Mouse (Mus musculus) kidney, postnatal 0 days (tissue): Measurements from ENCODE around the gene Adat3. TPM values are rescaled to one million over a fixed set of nuclear protein-coding genes. Genes with fewer than 3 reads are reported as not detected.

Source experiments
- ATAC-seq: fragments of 200-750 bp; cut with Nextera tagmentation; replicated peaks from 2 replicates; pipeline ENCODE4 v1.8.0; 2017; ENCODE audit warnings: low read depth, moderate number of reproducible peaks, moderate TSS enrichment, moderate library complexity; ENCODE audit not compliant: low FRiP score
- DNase-seq: peaks from one replicate; pipeline ENCODE4 v3.0.0-alpha.2; 2016; ENCODE audit warnings: low spot score
- H3K27ac ChIP-seq: fragments of 300-500 bp; sonication (generic); 2 replicates; pipeline ENCODE4 v1.5.1; 2014; ENCODE audit warnings: mild to moderate bottlenecking
- H3K27me3 ChIP-seq: fragments of 300-500 bp; sonication (generic); 2 replicates; pipeline ENCODE4 v1.6.1; 2014; ENCODE audit warnings: low read length, mixed read lengths; ENCODE audit not compliant: insufficient read depth
- H3K36me3 ChIP-seq: fragments of 300-500 bp; sonication (generic); 2 replicates; pipeline ENCODE4 v1.6.1; 2014; ENCODE audit warnings: low read length, mixed read lengths; ENCODE audit not compliant: insufficient read depth
- H3K4me1 ChIP-seq: fragments of 300-500 bp; sonication (generic); replicated peaks from 2 replicates; pipeline ENCODE4 v1.6.1; 2014; ENCODE audit warnings: antibody characterized with exemption, low read length, mixed read lengths; ENCODE audit not compliant: insufficient read depth
- H3K4me2 ChIP-seq: fragments of 300-500 bp; sonication (generic); 2 replicates; pipeline ENCODE4 v1.6.1; 2014; ENCODE audit warnings: mild to moderate bottlenecking, low read length, moderate library complexity, mixed read lengths
- H3K4me3 ChIP-seq: fragments of 300-500 bp; sonication (generic); replicated peaks from 2 replicates; pipeline ENCODE4 v1.5.1; 2014; ENCODE audit warnings: low read depth, low read length
- H3K9ac ChIP-seq: fragments of 300-500 bp; sonication (generic); 2 replicates; pipeline ENCODE4 v1.6.1; 2014; ENCODE audit warnings: low read depth, low read length
- H3K9me3 ChIP-seq: fragments of 300-500 bp; sonication (generic); replicated peaks from 2 replicates; pipeline ENCODE4 v1.6.1; 2016; ENCODE audit warnings: low read length, inconsistent platforms, mixed read lengths
- CTCF ChIP-seq: IDR thresholded peaks from 2 replicates; pipeline ENCODE4 v1.5.1; 2016; ENCODE audit warnings: antibody characterized with exemption, low read depth, mild to moderate bottlenecking, moderate library complexity
- WGBS: fragments of 180-500 bp; shearing (Covaris S2); extraction: QIAGEN DNeasy Blood & Tissue Kit; methylation state at CpG from one replicate; pipeline ENCODE4 v1.1.7; 2014; 5-methylcytosine and 5-hydroxymethylcytosine counted together
- polyA plus RNA-seq: library from polyadenylated mRNA; unstranded; fragments of >200 nt; fragmentation: Nextera tagmentation; extraction: Ambion mirVana; gene quantifications from 2 replicates; pipeline ENCODE4 v1.2.1, GENCODE M21; 2015

The Adat3 gene
- polyA plus RNA-seq, 1 experiment from 2014 or later, result 6.1 TPM

DNA sequence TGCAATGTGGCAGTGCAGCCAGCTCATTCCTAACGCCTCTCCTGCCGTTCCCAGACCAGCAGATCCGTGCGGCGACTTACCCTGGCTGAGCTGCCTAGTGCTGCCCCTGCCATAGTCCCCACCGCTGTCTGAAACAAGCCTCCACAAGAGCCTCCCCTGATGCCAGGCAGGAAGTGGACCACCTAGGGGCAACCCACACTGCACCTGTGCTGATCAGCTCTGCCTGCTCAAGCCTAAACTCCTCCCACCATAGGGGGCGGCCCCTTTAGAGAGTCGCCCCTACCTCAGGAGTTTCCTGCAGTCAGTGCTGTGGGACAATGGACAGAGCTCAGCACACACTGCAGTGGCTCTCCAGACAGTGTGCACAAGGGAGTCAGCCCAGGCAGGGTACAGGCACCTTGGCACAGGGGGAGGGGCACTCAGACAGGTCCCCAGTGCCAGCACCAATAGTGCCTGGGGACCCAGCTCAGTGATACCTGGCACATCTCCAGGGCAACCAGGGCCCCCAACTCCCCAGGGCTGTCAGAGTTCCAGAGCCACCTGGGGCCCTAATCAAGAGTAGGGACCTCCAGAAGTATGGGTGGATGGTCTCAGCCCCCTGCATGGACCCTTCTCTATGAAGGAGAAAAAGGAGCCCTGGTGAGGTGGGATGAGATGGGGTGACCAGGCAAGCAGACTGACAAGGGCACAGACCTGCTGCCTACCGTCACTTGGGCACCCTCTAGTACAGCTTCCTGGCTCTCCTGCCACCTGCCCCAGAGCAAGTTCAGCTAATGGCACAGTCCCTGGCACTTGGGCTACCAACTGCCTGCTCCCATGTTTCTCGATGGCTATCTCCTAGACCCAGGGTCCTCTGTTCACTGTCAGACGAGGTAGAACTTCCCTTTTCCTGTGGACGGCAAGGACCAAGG lies 17.8 kb upstream of the Adat3 start:
- peak; percentile 16; the same call in 1 of the 2 replicates for ATAC-seq
- peaks cover 19% of the 10 kb centered on the region; the same call in 1 of the 2 replicates for H3K36me3 ChIP-seq
- peak overlapping the region; percentile 15; the same call in 1 of the 2 replicates for H3K27ac ChIP-seq
- DNase-seq, result no peak
- no peak for TF ChIP-seq CTCF
- no peaks in the 10 kb centered on the region for H3K9me3 ChIP-seq
- WGBS, result 71% methylated on average over 12 of the region's 12 CpGs
- no peaks in the 10 kb centered on the region for H3K27me3 ChIP-seq
- no peak overlapping the region for H3K9ac ChIP-seq
- H3K4me2 ChIP-seq, result peak overlapping the region; percentile 31; the same call in 1 of the 2 replicates
- H3K4me3 ChIP-seq, result 0 out of 2 replicates have a peak overlapping the region, but pooled peaks have one; percentile 5
- peaks cover 17% of the 10 kb centered on the region for H3K4me1 ChIP-seq

DNA sequence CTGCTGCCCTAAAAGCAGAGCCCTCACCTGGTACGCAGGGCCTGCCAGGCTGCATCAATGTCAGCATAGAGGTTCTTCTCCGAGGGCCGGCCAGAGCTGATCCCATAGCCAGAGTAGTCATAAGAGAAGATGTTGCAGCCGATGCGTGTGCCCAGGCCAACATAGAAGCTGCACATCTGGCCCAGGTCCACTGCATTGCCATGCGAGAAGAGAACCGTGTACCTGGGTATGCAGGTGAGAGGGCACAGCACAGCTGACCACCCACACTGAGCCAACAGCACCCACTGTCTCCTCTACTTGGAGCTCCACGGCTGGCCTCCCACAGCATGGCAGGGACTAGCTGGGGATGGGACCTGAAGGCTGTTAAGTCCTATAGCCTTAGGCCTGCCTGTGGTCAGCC lies 17.1 kb upstream of the Adat3 start:
- TF ChIP-seq CTCF, result no peak
- ATAC-seq (no peak), DNase-seq (no peak)
- Histone ChIP-seq H3K9me3 (no peaks in the 10 kb centered on the region), H3K27me3 (no peaks in the 10 kb centered on the region), H3K4me3 (no peak overlapping the region), H3K36me3 (peaks cover 19% of the 10 kb centered on the region; the same call in 1 of the 2 replicates), H3K9ac (no peak overlapping the region; the same call in 1 of the 2 replicates), H3K27ac (no peak overlapping the region), H3K4me1 (peaks cover 17% of the 10 kb centered on the region), H3K4me2 (peak overlapping the region; percentile 31)
- WGBS, result 86% methylated on average over 8 of the region's 8 CpGs

DNA sequence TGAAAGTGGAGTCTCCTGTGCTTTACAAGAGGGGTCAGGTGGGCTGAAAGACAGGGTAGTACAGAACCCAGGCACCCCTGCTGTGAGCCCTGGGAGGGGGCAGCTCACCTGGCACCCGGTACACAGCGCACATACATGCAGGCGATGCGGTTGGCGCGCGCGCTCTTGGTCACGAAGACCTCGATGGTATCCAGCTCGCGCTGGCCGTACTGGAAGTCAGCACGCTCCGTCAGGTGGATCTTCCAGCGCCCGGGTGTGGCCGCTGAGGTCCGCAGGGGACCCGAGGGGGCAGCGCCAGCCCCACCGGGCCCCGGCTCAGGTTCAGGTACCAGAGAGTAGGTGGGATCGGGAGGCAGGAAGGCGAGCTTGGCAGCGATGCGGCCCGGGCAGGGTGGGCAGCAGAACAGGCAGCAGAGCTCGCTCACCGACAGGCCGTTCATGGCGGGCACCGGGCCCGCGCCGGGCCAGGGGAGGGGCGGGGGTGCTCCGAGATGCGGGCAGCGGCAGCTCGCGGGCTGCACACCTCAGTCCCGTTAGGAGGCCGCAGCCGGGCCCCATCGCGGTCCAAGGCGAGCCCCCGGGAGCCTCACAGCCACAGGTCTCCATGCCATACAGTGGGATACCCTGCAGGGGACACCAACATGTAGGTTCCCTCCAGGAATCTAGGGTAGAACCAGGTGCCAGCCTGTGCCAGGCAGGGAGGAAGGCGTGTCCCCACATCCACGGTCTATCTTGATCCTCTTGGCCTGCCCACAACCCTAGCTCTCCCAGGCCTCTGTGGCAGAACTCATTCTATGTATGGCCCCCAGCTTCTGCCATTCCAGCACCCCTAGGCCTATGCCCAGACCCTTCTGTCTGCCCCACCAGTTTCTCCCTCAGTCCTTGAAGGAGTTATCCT lies 16.0 kb upstream of the Adat3 start:
- WGBS, result 91% methylated on average over 46 of the region's 51 CpGs
- peak overlapping the region; percentile 77 for H3K27ac ChIP-seq
- H3K4me1 ChIP-seq, result peaks cover 17% of the 10 kb centered on the region
- H3K9me3 ChIP-seq, result no peaks in the 10 kb centered on the region
- no peak for ATAC-seq
- TF ChIP-seq CTCF, result no peak
- H3K36me3 ChIP-seq, result peaks cover 19% of the 10 kb centered on the region; the same call in 1 of the 2 replicates
- peak overlapping the region; percentile 3; the same call in 1 of the 2 replicates for H3K4me3 ChIP-seq
- H3K27me3 ChIP-seq, result no peaks in the 10 kb centered on the region
- peak overlapping the region; percentile 31 for H3K4me2 ChIP-seq
- peak overlapping the region; percentile 51 for H3K9ac ChIP-seq
- DNase-seq, result no peak

DNA sequence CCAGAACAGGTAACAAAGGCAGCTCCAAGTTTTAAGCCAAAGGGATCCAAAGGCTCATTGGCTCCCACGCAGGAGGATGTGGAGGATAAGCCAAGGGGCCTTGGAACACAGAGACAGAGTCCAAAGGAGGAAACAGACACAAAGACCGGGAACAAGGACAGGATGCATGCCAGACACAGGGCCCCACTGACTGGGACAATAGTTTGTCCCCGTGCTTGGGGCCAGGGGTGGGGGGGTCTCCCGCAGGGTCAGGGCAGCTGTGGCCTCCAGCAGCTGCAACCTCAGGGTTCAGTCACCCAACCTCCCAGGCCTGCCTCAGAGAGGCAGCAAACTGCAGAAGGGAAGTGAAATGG lies 15.4 kb upstream of the Adat3 start:
- no peak for TF ChIP-seq CTCF
- peak; percentile 61 for DNase-seq

DNA sequence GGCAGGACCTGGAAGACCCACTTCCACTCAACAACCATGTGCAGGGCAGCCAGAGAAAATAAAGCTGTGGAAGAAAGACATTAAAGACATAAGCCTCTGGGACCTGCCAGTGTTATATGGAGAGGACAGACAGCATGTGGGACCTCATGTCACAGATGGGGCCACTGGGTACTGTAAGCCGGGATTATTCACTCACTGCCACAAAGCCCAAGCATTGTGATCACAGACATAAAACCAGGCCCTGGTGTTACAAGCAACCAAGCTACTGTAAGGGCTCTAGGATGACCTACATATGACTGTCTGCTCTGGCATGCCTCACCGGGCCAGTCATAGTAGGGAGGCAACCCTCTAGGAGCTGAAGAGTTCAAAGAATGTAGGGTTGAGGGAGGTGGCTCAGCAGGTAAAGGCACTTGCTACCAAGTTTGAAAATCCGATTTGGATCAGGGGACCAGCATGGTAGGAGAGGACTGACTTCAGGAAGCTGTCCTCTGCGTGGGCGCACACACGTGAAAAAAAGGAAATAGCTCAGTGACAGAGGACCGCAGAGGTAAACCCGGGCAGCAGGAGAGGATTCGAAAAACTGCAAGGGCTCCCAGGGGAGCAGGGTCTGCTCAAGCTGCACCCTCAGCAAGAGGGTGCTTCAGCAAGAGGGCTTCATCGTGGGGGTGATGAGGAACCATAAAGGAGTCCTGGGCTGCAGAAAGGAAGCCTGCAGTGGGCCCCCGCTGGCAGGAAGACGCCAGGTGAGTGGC lies 13.4 kb upstream of the Adat3 start:
- Histone ChIP-seq H3K27ac (peak overlapping the region; percentile 69), H3K4me1 (peaks cover 17% of the 10 kb centered on the region), H3K4me3 (peak overlapping the region; percentile 79), H3K9me3 (no peaks in the 10 kb centered on the region), H3K36me3 (peaks cover 12% of the 10 kb centered on the region; the same call in 1 of the 2 replicates), H3K27me3 (no peaks in the 10 kb centered on the region), H3K9ac (peak overlapping the region; percentile 81), H3K4me2 (peak overlapping the region; percentile 80)
- DNase-seq (no peak), ATAC-seq (no peak)
- TF ChIP-seq CTCF, result no peak
- WGBS, result 10% methylated on average over 12 of the region's 12 CpGs

More for the DNA sequence above, 15.4 kb upstream of the Adat3 start:
- peak overlapping the region; percentile 77 for H3K27ac ChIP-seq
- H3K9me3 ChIP-seq, result no peaks in the 10 kb centered on the region
- 58% methylated on average over 4 of the region's 4 CpGs for WGBS
- 0 out of 2 replicates have a peak overlapping the region, but pooled peaks have one; percentile 51 for H3K9ac ChIP-seq
- peaks cover 19% of the 10 kb centered on the region; the same call in 1 of the 2 replicates for H3K36me3 ChIP-seq
- H3K4me3 ChIP-seq, result peak overlapping the region; percentile 3; the same call in 1 of the 2 replicates
- peaks cover 17% of the 10 kb centered on the region for H3K4me1 ChIP-seq
- no peak for ATAC-seq
- no peaks in the 10 kb centered on the region for H3K27me3 ChIP-seq
- H3K4me2 ChIP-seq, result peak overlapping the region; percentile 31; the same call in 1 of the 2 replicates
